Mouse (Mus musculus): Measurements from ENCODE around the gene Rassf4.

Rassf4 gene

GRCm38 (mm10) chr6:116671031-116671430 is 2.7 kb downstream of the Rassf4 start:
- DNase-seq = no peak

GRCm38 (mm10) chr6:116670144-116670543 is 3.6 kb downstream of the Rassf4 start:
- DNase-seq = no peak

- DNase-seq = peak in 1 of 2 experiments; percentile 10
These were observed 4.9 kb downstream of the Rassf4 start for GRCm38 (mm10) chr6:116668682-116669470.

- no peak for DNase-seq
These were observed 6.4 kb downstream of the Rassf4 start for GRCm38 (mm10) chr6:116667382-116667781.

GRCm38 (mm10) chr6:116666892-116667291 is 6.9 kb downstream of the Rassf4 start:
- DNase-seq = no peak

- no peak for DNase-seq
These were observed 7.5 kb downstream of the Rassf4 start for GRCm38 (mm10) chr6:116666085-116666750.

- DNase-seq = no peak
These were observed 8.9 kb downstream of the Rassf4 start for GRCm38 (mm10) chr6:116664830-116665229.

- no peak for DNase-seq
These were observed 9.7 kb downstream of the Rassf4 start for GRCm38 (mm10) chr6:116664031-116664430.

- DNase-seq = no peak
These were observed 10.4 kb downstream of the Rassf4 start for GRCm38 (mm10) chr6:116663364-116663763.

- DNase-seq = no peak
These were observed 19.9 kb downstream of the Rassf4 start for GRCm38 (mm10) chr6:116653684-116654454.

GRCm38 (mm10) chr6:116653191-116653590 is 20.6 kb downstream of the Rassf4 start:
- no peak for DNase-seq

GRCm38 (mm10) chr6:116651437-116652118 is 22.2 kb downstream of the Rassf4 start:
- no peak for DNase-seq

- DNase-seq = no peak
These were observed 23.3 kb downstream of the Rassf4 start, which contains the start of gene Depp1 for GRCm38 (mm10) chr6:116650406-116650805. TSS of gene Depp1 (plus strand) at chr6:116650609.

GRCm38 (mm10) chr6:116649811-116650210 is 23.9 kb downstream of the Rassf4 start:
- no peak for DNase-seq

GRCm38 (mm10) chr6:116647763-116648162 is 26.0 kb downstream of the Rassf4 start:
- DNase-seq = no peak

GRCm38 (mm10) chr6:116644335-116644734 is 29.4 kb downstream of the Rassf4 start:
- no peak for DNase-seq

GRCm38 (mm10) chr6:116643881-116644280 is 29.9 kb downstream of the Rassf4 start:
- no peak for DNase-seq

- no peak for DNase-seq
These were observed 30.8 kb downstream of the Rassf4 start for GRCm38 (mm10) chr6:116642942-116643341.

- no peak for DNase-seq
These were observed 34.1 kb downstream of the Rassf4 start for GRCm38 (mm10) chr6:116639663-116640062.

GRCm38 (mm10) chr6:116638871-116639270 is 34.9 kb downstream of the Rassf4 start:
- DNase-seq = no peak

- no peak for DNase-seq
These were observed 36.3 kb downstream of the Rassf4 start for GRCm38 (mm10) chr6:116637496-116637895.

GRCm38 (mm10) chr6:116636581-116637235 is 37.0 kb downstream of the Rassf4 start:
- DNase-seq = no peak

All from thymus, postnatal 36 days (tissue).